Mouse (Mus musculus) olfactory bulb, adult 2 months (tissue): ENCODE results near the gene Gemin7.

Experiments
- CTCF ChIP-seq: fragments of 200-500 bp; IDR thresholded peaks from 2 replicates; pipeline ENCODE4 v1.5.1; 2012; ENCODE audit warnings: low read depth, mild to moderate bottlenecking, low read length, moderate library complexity; ENCODE audit not compliant: insufficient read depth
- POLR2A ChIP-seq: fragments of 200-500 bp; IDR thresholded peaks from 2 replicates; pipeline ENCODE4 v1.6.1; 2012; ENCODE audit warnings: mild to moderate bottlenecking, low read depth, low read length, moderate library complexity; ENCODE audit not compliant: insufficient read depth

DNA sequence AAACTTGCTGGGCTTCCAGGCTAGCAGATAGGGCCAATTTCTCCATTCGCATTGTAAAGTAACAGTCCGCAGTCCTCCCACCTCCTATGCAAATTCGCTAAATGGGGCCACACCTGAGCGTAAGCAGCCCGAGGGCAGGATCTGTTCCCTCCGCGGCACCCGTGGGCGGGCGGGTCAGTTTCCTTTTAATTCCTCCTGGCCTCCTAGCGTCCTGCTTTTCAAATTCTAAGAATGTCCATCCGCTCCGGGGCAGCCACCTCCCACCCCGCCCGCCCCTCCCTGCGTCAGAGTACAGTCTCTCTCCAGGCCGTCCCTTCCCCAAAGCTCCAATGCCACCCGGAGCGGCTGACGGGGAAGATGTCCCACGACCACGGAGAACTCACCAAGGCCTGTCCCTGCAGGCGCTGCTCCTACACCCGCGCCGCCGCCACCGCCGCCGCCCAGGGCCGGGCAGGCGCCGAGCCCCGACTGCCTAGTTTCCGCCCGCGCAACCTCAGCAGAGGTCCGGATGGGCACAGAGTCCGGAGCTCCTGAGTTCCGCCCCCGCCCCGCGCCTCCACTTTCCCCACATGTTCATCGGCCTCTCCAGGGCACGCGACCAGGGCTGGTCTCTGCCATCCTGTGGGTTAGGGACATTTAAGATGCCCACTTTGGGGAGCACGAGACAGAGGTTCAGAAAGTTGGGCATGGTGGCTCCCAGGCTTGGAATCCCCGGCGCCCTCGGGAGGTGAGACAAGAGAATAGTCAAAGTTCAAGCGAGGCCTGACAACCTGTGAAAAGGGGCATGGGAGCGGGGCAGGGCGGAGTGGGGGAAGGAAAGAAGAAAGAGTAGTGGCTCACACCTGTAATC is 4.2 kb downstream of the Gemin7 start:
- TF ChIP-seq CTCF, result no peak
- peak; percentile 90 for TF ChIP-seq POLR2A
